9 mouse cellular contexts compared by ENCODE assay signal in the genomic region with DNA sequence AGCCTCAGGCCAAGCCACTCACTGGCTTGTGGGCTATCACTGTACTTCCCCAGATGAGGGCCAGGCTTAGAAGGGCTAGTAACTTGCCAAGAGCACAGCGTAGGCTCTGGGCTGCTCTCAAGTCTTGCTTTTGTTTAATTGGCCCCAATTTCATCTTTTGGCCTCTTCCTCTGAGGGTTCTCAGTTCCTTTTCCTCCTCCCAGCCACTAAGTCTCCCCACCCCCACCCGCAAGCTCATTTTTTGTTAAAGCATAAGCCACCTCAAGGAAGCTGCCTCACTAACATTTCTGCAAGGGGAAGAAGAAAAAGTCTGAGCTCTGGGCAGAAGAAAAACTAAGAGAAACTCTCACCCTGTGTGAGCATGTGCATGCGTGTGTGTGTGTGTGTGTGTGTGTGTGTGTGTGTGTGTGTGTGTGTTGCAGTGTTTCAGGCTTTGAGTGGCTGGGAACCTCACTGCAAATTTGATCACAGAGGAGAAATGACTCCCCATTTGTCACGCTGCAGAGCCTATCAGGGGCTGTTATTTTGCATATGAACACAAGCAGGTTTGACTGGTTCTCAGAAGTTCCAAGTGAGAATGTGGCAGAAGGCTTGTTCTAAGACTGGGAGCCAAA. TPM values are rescaled to one million over a fixed set of nuclear protein-coding genes. Genes with fewer than 3 reads are reported as not detected.
DNase-seq lines count a peak whose midpoint lies in the region; ATAC-seq and TF ChIP-seq lines count a peak whose summit lies in the region.
"Had no signal": no experiment of that assay in that cellular context is flagged by ENCODE, and none has a peak within 500 bp of the region (broad histone marks: within the 10 kb centered on the region; RNA-seq: fewer than 3 reads in every experiment).

No protein-coding gene starts in this region.

- peaks cover 31% of the 10 kb centered on the region for H3K27me3 ChIP-seq in heart, embryonic 15.5 days
- H3K27me3 ChIP-seq in heart, embryonic 11.5 days (ENCODE audit: control insufficient read depth, insufficient read depth, low read length): peaks cover 25% of the 10 kb centered on the region
- 0 out of 2 replicates have a peak, but pooled peaks cover 2% of the 10 kb centered on the region for H3K27me3 ChIP-seq in kidney, embryonic 15.5 days
- no peaks in the 10 kb centered on the region for H3K27me3 ChIP-seq in small intestine, adult 2 months (ENCODE audit: control insufficient read depth, insufficient read depth, low read length)

- H3K27ac ChIP-seq in heart, embryonic 15.5 days: peak overlapping the region; percentile 33; the same call in 1 of the 2 replicates
- no peak overlapping the region for H3K27ac ChIP-seq in heart, embryonic 11.5 days (ENCODE audit: low read depth, low read length)
- H3K27ac ChIP-seq in kidney, embryonic 15.5 days: peak overlapping the region; percentile 63
- peak overlapping the region; percentile 27 for H3K27ac ChIP-seq in small intestine, adult 2 months (ENCODE audit: insufficient read depth, low read depth, low read length)

- WGBS in heart, embryonic 15.5 days: 54% methylated on average over 4 of the region's 4 CpGs
- 43% methylated on average over 4 of the region's 4 CpGs for WGBS in heart, embryonic 11.5 days (ENCODE audit: insufficient replicate concordance)
- 43% methylated on average over 4 of the region's 4 CpGs for WGBS in kidney, embryonic 15.5 days
- 27% methylated on average over 4 of the region's 4 CpGs for WGBS in small intestine, adult 2 months

- no peak for TF ChIP-seq CTCF in small intestine, adult 2 months (IDR thresholded peaks at IDR 0.05; ENCODE audit: extremely low read depth, insufficient read length, insufficient replicate concordance, low read depth, low read length)

- H3K9ac ChIP-seq in heart, embryonic 15.5 days: no peak overlapping the region
- H3K9ac ChIP-seq in heart, embryonic 11.5 days (ENCODE audit: low read depth, low read length): no peak overlapping the region
- H3K9ac ChIP-seq in kidney, embryonic 15.5 days: no peak overlapping the region

- H3K9me3 ChIP-seq in heart, embryonic 15.5 days (replicated peaks): no peaks in the 10 kb centered on the region
- no peaks in the 10 kb centered on the region for H3K9me3 ChIP-seq in heart, embryonic 11.5 days (replicated peaks; ENCODE audit: control insufficient read depth, low read length)
- H3K9me3 ChIP-seq in kidney, embryonic 15.5 days (replicated peaks): no peaks in the 10 kb centered on the region

- H3K36me3 ChIP-seq in heart, embryonic 15.5 days: no peaks in the 10 kb centered on the region
- H3K36me3 ChIP-seq in heart, embryonic 11.5 days (ENCODE audit: control insufficient read depth, insufficient read depth, low read length): no peaks in the 10 kb centered on the region
- H3K36me3 ChIP-seq in kidney, embryonic 15.5 days: peaks cover 4% of the 10 kb centered on the region; the same call in 1 of the 2 replicates
- peaks cover 27% of the 10 kb centered on the region for H3K36me3 ChIP-seq in small intestine, adult 2 months (ENCODE audit: control insufficient read depth, insufficient read depth, low read length)

- H3K4me3 ChIP-seq in heart, embryonic 15.5 days: no peak overlapping the region
- no peak overlapping the region for H3K4me3 ChIP-seq in heart, embryonic 11.5 days (ENCODE audit: low read depth, low read length)
- H3K4me3 ChIP-seq in kidney, embryonic 15.5 days (replicated peaks): no peak overlapping the region
- H3K4me3 ChIP-seq in small intestine, adult 2 months (ENCODE audit: low read depth, low read length): no peak overlapping the region

- H3K4me1 ChIP-seq in heart, embryonic 15.5 days (replicated peaks): peaks cover 19% of the 10 kb centered on the region
- peaks cover 10% of the 10 kb centered on the region for H3K4me1 ChIP-seq in heart, embryonic 11.5 days (ENCODE audit: control insufficient read depth, insufficient read depth, low read length)
- H3K4me1 ChIP-seq in kidney, embryonic 15.5 days: peaks cover 46% of the 10 kb centered on the region
- peaks cover 30% of the 10 kb centered on the region for H3K4me1 ChIP-seq in small intestine, adult 2 months (ENCODE audit: control insufficient read depth, insufficient read depth, insufficient read length, low read length)

- H3K4me2 ChIP-seq in heart, embryonic 15.5 days: no peak overlapping the region
- H3K4me2 ChIP-seq in heart, embryonic 11.5 days: no peak overlapping the region
- no peak overlapping the region for H3K4me2 ChIP-seq in kidney, embryonic 15.5 days

- ATAC-seq in heart, embryonic 15.5 days (replicated peaks; ENCODE audit: insufficient number of reproducible peaks, insufficient read depth, low FRiP score, low read depth): no peak
- no peak for ATAC-seq in heart, embryonic 11.5 days (replicated peaks; ENCODE audit: insufficient number of reproducible peaks, low FRiP score, low TSS enrichment)
- no peak for ATAC-seq in kidney, embryonic 15.5 days (replicated peaks; ENCODE audit: low FRiP score)

- peak; percentile 42 for DNase-seq in T-cell, adult 2 months (ENCODE audit: low spot score)
- DNase-seq in adrenal gland, postnatal 25 days: no peak
- no peak for DNase-seq in right cerebral cortex, postnatal 10 days (ENCODE audit: low spot score in 2 of 2)
- no peak for DNase-seq in adrenal gland, adult 18-20 months (ENCODE audit: low spot score in 2 of 2)
- DNase-seq: layer of hippocampus, postnatal 36 days had no signal

- no peak for TF ChIP-seq POLR2A in small intestine, adult 2 months (IDR thresholded peaks at IDR 0.05; ENCODE audit: low read depth, low read length)

RNA-seq across cellular contexts. Expression of a gene that starts 12.7 kb away (rescaled TPM):
- polyA plus RNA-seq in heart, embryonic 15.5 days (2015; fragmentation: Nextera tagmentation; extraction: Ambion mirVana): 0.05 and 0.37 TPM in 2 replicates
- polyA plus RNA-seq in heart, embryonic 11.5 days (2014; fragmentation: Nextera tagmentation; extraction: Ambion mirVana): not detected in 2 replicates
- polyA plus RNA-seq in kidney, embryonic 15.5 days (2015; fragmentation: Nextera tagmentation; extraction: Ambion mirVana): 4.7 and 4.9 TPM in 2 replicates
- polyA plus RNA-seq in small intestine, adult 2 months (2012; rRNA removed): 26.0 and 66.6 TPM in 2 replicates
- total RNA-seq in adrenal gland, postnatal 25 days (2021): 0.30 and 0.38 TPM in 2 replicates
- under 1 TPM in 1 of 2 experiments, not detected in 1; 0.13 TPM for total RNA-seq in adrenal gland, adult 18-20 months (2021)

RNA-seq across cellular contexts. Expression of a gene that starts 18.7 kb away (rescaled TPM):
- 42.8 and 56.4 TPM in 2 replicates for polyA plus RNA-seq in heart, embryonic 15.5 days (2015; fragmentation: Nextera tagmentation; extraction: Ambion mirVana)
- 33.3 and 37.0 TPM in 2 replicates for polyA plus RNA-seq in heart, embryonic 11.5 days (2014; fragmentation: Nextera tagmentation; extraction: Ambion mirVana)
- 73.2 and 83.3 TPM in 2 replicates for polyA plus RNA-seq in kidney, embryonic 15.5 days (2015; fragmentation: Nextera tagmentation; extraction: Ambion mirVana)
- polyA plus RNA-seq in small intestine, adult 2 months (2012; rRNA removed): 90.5 and 207 TPM in 2 replicates
- total RNA-seq in adrenal gland, postnatal 25 days (2021): 247 and 250 TPM in 2 replicates
- total RNA-seq in adrenal gland, adult 18-20 months (2021): 100 to 1,000 TPM; 185 to 291 TPM

RNA-seq across cellular contexts. Expression of a gene that starts 47.4 kb away (rescaled TPM):
- polyA plus RNA-seq in heart, embryonic 15.5 days (2015; fragmentation: Nextera tagmentation; extraction: Ambion mirVana): 0.81 and 2.8 TPM in 2 replicates
- polyA plus RNA-seq in heart, embryonic 11.5 days (2014; fragmentation: Nextera tagmentation; extraction: Ambion mirVana): 0.69 and 0.93 TPM in 2 replicates
- 4.4 and 4.8 TPM in 2 replicates for polyA plus RNA-seq in kidney, embryonic 15.5 days (2015; fragmentation: Nextera tagmentation; extraction: Ambion mirVana)
- 11.7 and 11.9 TPM in 2 replicates for polyA plus RNA-seq in small intestine, adult 2 months (2012; rRNA removed)
- 1.6 and 1.9 TPM in 2 replicates for total RNA-seq in adrenal gland, postnatal 25 days (2021)
- total RNA-seq in adrenal gland, adult 18-20 months (2021): 1 to 10 TPM; 1.3 to 1.7 TPM

RNA-seq across cellular contexts. Expression of a gene that starts 54.2 kb away (rescaled TPM):
- polyA plus RNA-seq in heart, embryonic 15.5 days (2015; fragmentation: Nextera tagmentation; extraction: Ambion mirVana): 37.8 and 48.4 TPM in 2 replicates
- polyA plus RNA-seq in heart, embryonic 11.5 days (2014; fragmentation: Nextera tagmentation; extraction: Ambion mirVana): 35.0 and 40.7 TPM in 2 replicates
- 58.7 and 62.6 TPM in 2 replicates for polyA plus RNA-seq in kidney, embryonic 15.5 days (2015; fragmentation: Nextera tagmentation; extraction: Ambion mirVana)
- 122 and 167 TPM in 2 replicates for polyA plus RNA-seq in small intestine, adult 2 months (2012; rRNA removed)
- total RNA-seq in adrenal gland, postnatal 25 days (2021): 78.7 and 91.8 TPM in 2 replicates
- total RNA-seq in adrenal gland, adult 18-20 months (2021): 10 to 100 TPM; 56.6 to 78.9 TPM
